Mouse (Mus musculus) ES-CJ7 (cell line): Measurements from ENCODE around the gene Gm4133.
"Not testable (repeated sequence)": the region's sequence is repeated elsewhere in the genome, so short reads cannot be mapped to it uniquely, and the experiment has no call there.

Experiments
- DNase-seq: peaks from one replicate; pipeline ENCODE4 v3.0.0; 2011; ENCODE audit warnings: low read depth, low spot score

Gene Gm4133

GRCm38 (mm10) chr7:20333965-20334364 lies at the start of gene Gm4133:
Gene Gm4133 (minus strand): TSS chr7:20334065.
- not testable (repeated sequence) for DNase-seq

- DNase-seq: not testable (repeated sequence)
Measured at GRCm38 (mm10) chr7:20375310-20375709, 41.4 kb upstream of the Gm4133 start, which contains the start of gene Gm5728. Gene Gm5728 (minus strand): TSS chr7:20375410.
